Mouse (Mus musculus) limb, embryonic 10.5 days (tissue): ENCODE data around the gene Tanc2. TPM values are rescaled to one million over a fixed set of nuclear protein-coding genes. Genes with fewer than 3 reads are reported as not detected.

Experiments
- microRNA-seq: library from miRNA; unstranded; fragments of <30 nt; microRNA quantifications from one replicate; pipeline ENCODE4, GENCODE M21; 2017
- polyA plus RNA-seq: library from polyadenylated mRNA; unstranded; fragments of >200 nt; fragmentation: Nextera tagmentation; extraction: Ambion mirVana; gene quantifications from 2 replicates; pipeline ENCODE4 v1.2.1, GENCODE M21; 2016

Gene Tanc2
- polyA plus RNA-seq, 1 experiment from 2014 or later, result 4.3 TPM

Small RNAs within 50 kb of the gene (microRNA-seq; reads per million reads assigned to microRNA genes)
- gene Gm23990, result not detected

Other genes starting within 250 kb of the Tanc2 start
- 0.24 TPM in 1 of 2 replicates, not detected in the other for gene March10, start 133.3 kb upstream of the Tanc2 start, polyA plus RNA-seq